Mouse (Mus musculus): ENCODE data around the gene Rpusd1. TPM values are rescaled to one million over a fixed set of nuclear protein-coding genes. Genes with fewer than 3 reads are reported as not detected.

Gene Rpusd1
- polyA plus RNA-seq, 1 experiment from 2014 or later = 3.9 TPM

- no peak for ATAC-seq
Measured at GRCm38 (mm10) chr17:25716130-25716529, 11.3 kb upstream of the Rpusd1 start.

DNA sequence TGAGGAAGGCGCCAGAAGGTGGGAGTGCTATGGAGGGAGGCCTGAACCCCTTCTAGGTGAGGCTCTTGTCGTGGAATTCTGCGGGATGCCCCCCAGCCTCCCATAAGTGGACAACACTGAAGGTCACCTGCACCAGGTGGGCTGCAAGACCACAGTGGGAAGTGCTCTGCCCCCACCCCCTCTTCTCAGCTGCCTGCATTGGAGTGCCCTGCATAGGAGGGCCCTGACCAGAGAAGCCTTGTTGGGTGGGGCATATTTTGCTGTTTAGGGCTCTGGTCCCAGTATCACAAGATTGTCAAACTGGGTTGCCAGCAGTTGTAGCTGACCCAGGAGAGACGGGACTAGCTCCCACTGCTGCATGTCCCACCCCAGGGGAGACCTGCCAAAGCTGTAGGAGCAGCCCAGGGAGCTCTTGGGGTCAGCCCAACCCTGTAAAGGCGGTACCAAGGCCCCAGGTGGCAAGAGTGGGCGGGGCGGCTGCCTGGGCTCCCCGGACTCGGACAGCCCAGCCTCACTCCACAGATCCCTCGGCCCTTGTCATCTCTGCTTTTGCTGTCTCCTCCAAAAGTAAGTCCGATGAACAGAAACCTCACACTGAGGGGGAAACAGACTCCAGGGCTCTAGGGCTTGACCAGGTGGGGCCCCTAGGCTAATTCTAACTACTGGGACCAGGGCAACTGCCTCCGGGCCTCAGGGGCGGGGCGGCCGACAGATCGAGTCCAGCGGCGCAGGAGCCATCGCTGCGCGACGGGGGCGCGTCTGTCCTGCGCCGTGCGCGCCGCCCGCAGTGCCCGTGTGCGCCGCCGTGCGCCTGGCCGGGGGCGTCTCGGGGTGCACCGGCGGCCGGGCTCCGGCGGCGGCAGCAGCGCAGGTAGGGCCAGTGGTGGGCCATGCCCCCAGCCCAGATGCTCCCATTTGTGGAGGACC is 10.5 kb upstream of the Rpusd1 start, which contains the start of gene Gng13:
Gene Gng13 (plus strand): TSS at position 461 of the 927 bp plus-strand sequence.
- TF ChIP-seq EP300 (IDR thresholded peaks at IDR 0.05; ENCODE audit: low read depth) (no peak), CTCF (IDR thresholded peaks at IDR 0.05; ENCODE audit: low read depth) (no peak)
- Histone ChIP-seq H3K4me3 (ENCODE audit: low read depth, low read length) (peak within 1 kb of the TSS; percentile 29; the same call in 1 of the 2 replicates), H3K27me3 (ENCODE audit: insufficient read depth, low read length) (peaks cover 22% of the 10 kb centered on the region), H3K9ac (replicated peaks) (no peak within 1 kb of the TSS), H3K36me3 (replicated peaks; ENCODE audit: insufficient read depth, low read length) (no peaks in the 10 kb centered on the region; the same call in none of the 2 replicates), H3K9me3 (ENCODE audit: low read length) (no peaks in the 10 kb centered on the region), H3K4me2 (ENCODE audit: low read depth, low read length) (peak within 1 kb of the TSS; percentile 59), H3K4me1 (ENCODE audit: insufficient read depth) (peaks cover 3% of the 10 kb centered on the region; the same call in 1 of the 2 replicates), H3K27ac (ENCODE audit: low read depth) (no peak within 1 kb of the TSS)
- ATAC-seq (no peak), DNase-seq (no peak)
- 2% methylated on average over 37 of the region's 45 CpGs for WGBS (ENCODE audit: insufficient replicate concordance)

More at GRCm38 (mm10) chr17:25716130-25716529, 11.3 kb upstream of the Rpusd1 start:
- H3K27me3 ChIP-seq (ENCODE audit: insufficient read depth, low read length) = peaks cover 22% of the 10 kb centered on the region
- DNase-seq = no peak
- no peaks in the 10 kb centered on the region for H3K9me3 ChIP-seq (ENCODE audit: low read length)
- peaks cover 3% of the 10 kb centered on the region; the same call in 1 of the 2 replicates for H3K4me1 ChIP-seq (ENCODE audit: insufficient read depth)
- no peak overlapping the region for H3K27ac ChIP-seq (ENCODE audit: low read depth)
- H3K9ac ChIP-seq (replicated peaks) = no peak overlapping the region
- H3K4me2 ChIP-seq (ENCODE audit: low read depth, low read length) = no peak overlapping the region
- H3K36me3 ChIP-seq (replicated peaks; ENCODE audit: insufficient read depth, low read length) = no peaks in the 10 kb centered on the region; the same call in none of the 2 replicates
- WGBS (ENCODE audit: insufficient replicate concordance) = 9% methylated on average over 6 of the region's 6 CpGs
- H3K4me3 ChIP-seq (ENCODE audit: low read depth, low read length) = no peak overlapping the region
- TF ChIP-seq CTCF (IDR thresholded peaks at IDR 0.05; ENCODE audit: low read depth) = no peak

- Histone ChIP-seq H3K4me1 (ENCODE audit: insufficient read depth) (peaks cover 3% of the 10 kb centered on the region; the same call in 1 of the 2 replicates), H3K4me2 (ENCODE audit: low read depth, low read length) (peak overlapping the region; percentile 59), H3K36me3 (replicated peaks; ENCODE audit: insufficient read depth, low read length) (no peaks in the 10 kb centered on the region; the same call in none of the 2 replicates), H3K9me3 (ENCODE audit: low read length) (no peaks in the 10 kb centered on the region), H3K27ac (ENCODE audit: low read depth) (no peak overlapping the region), H3K27me3 (ENCODE audit: insufficient read depth, low read length) (peaks cover 22% of the 10 kb centered on the region), H3K4me3 (ENCODE audit: low read depth, low read length) (peak overlapping the region; percentile 29; the same call in 1 of the 2 replicates), H3K9ac (replicated peaks) (no peak overlapping the region)
- ATAC-seq (no peak), DNase-seq (no peak)
- TF ChIP-seq CTCF (IDR thresholded peaks at IDR 0.05; ENCODE audit: low read depth) (no peak), EP300 (IDR thresholded peaks at IDR 0.05; ENCODE audit: low read depth) (no peak)
- 14% methylated on average over 6 of the region's 6 CpGs for WGBS (ENCODE audit: insufficient replicate concordance)
Measured at GRCm38 (mm10) chr17:25717691-25718090, 9.8 kb upstream of the Rpusd1 start.

DNA sequence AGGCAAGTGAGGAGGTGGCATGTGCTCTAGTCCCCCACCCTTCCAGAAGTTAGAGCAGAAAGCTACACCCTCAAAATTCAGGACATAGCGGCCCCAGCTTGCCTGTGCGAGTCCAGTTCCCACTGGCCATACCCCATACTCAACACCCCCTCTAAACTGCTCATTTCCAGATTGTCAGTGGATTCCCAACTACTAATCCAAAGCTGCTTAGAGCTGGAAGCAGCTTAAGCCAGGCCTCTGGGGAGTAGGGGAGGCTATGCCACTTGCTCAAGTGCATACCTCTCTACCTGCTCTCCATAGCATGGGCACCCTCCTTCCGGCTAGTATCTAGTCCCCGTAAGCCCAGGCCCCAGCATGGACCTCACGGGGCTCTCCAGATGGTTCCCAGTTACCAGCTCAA is 6.0 kb upstream of the Rpusd1 start:
- H3K9ac ChIP-seq (replicated peaks) = no peak overlapping the region
- ATAC-seq = no peak
- H3K9me3 ChIP-seq (ENCODE audit: low read length) = no peaks in the 10 kb centered on the region
- H3K4me2 ChIP-seq (ENCODE audit: low read depth, low read length) = no peak overlapping the region
- DNase-seq = no peak
- H3K27ac ChIP-seq (ENCODE audit: low read depth) = no peak overlapping the region
- peaks cover 13% of the 10 kb centered on the region for H3K27me3 ChIP-seq (ENCODE audit: insufficient read depth, low read length)
- H3K36me3 ChIP-seq (replicated peaks; ENCODE audit: insufficient read depth, low read length) = no peaks in the 10 kb centered on the region; the same call in none of the 2 replicates
- peaks cover 7% of the 10 kb centered on the region; the same call in 1 of the 2 replicates for H3K4me1 ChIP-seq (ENCODE audit: insufficient read depth)
- H3K4me3 ChIP-seq (ENCODE audit: low read depth, low read length) = no peak overlapping the region
- WGBS (ENCODE audit: insufficient replicate concordance) = 89% methylated on average over 5 of the region's 5 CpGs
- no peak for TF ChIP-seq CTCF (IDR thresholded peaks at IDR 0.05; ENCODE audit: low read depth)
- TF ChIP-seq EP300 (IDR thresholded peaks at IDR 0.05; ENCODE audit: low read depth) = no peak

DNA sequence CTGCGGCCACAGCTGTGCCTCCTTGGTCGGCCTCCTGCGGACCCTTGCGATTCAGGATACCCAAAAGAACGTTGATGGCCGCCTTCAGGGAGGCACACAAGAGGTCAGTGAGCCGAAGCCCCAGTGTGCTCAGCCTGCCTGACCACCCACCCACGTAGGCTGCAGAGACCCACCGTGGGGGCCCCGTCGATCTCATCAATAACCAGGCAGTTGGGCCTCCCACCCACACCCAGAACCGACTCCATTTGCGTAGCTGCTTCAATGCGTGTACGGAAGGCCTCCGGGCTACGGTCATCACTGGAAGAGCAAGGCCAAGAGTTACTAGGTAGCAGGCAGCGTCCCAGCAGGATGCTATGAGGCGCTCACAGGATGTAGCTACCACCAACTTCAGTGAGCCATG is 4.0 kb upstream of the Rpusd1 start:
- no peak overlapping the region for H3K4me3 ChIP-seq (ENCODE audit: low read depth, low read length)
- no peak for TF ChIP-seq CTCF (IDR thresholded peaks at IDR 0.05; ENCODE audit: low read depth)
- TF ChIP-seq EP300 (IDR thresholded peaks at IDR 0.05; ENCODE audit: low read depth) = no peak
- no peaks in the 10 kb centered on the region; the same call in none of the 2 replicates for H3K36me3 ChIP-seq (replicated peaks; ENCODE audit: insufficient read depth, low read length)
- H3K27ac ChIP-seq (ENCODE audit: low read depth) = no peak overlapping the region
- WGBS (ENCODE audit: insufficient replicate concordance) = 94% methylated on average over 19 of the region's 19 CpGs
- H3K27me3 ChIP-seq (ENCODE audit: insufficient read depth, low read length) = no peaks in the 10 kb centered on the region
- H3K9me3 ChIP-seq (ENCODE audit: low read length) = no peaks in the 10 kb centered on the region
- DNase-seq (no peak), ATAC-seq (no peak)
- H3K9ac ChIP-seq (replicated peaks) = no peak overlapping the region
- H3K4me2 ChIP-seq (ENCODE audit: low read depth, low read length) = no peak overlapping the region
- H3K4me1 ChIP-seq (ENCODE audit: insufficient read depth) = peaks cover 16% of the 10 kb centered on the region

- Histone ChIP-seq H3K4me3 (ENCODE audit: low read depth, low read length) (no peak overlapping the region), H3K27me3 (ENCODE audit: insufficient read depth, low read length) (no peaks in the 10 kb centered on the region), H3K9ac (replicated peaks) (no peak overlapping the region; the same call in 1 of the 2 replicates), H3K9me3 (ENCODE audit: low read length) (no peaks in the 10 kb centered on the region), H3K4me1 (ENCODE audit: insufficient read depth) (peaks cover 18% of the 10 kb centered on the region), H3K4me2 (ENCODE audit: low read depth, low read length) (no peak overlapping the region), H3K36me3 (replicated peaks; ENCODE audit: insufficient read depth, low read length) (no peaks in the 10 kb centered on the region; the same call in none of the 2 replicates), H3K27ac (ENCODE audit: low read depth) (no peak overlapping the region)
- WGBS (ENCODE audit: insufficient replicate concordance) = 86% methylated on average over 7 of the region's 7 CpGs
- TF ChIP-seq EP300 (IDR thresholded peaks at IDR 0.05; ENCODE audit: low read depth) (no peak), CTCF (IDR thresholded peaks at IDR 0.05; ENCODE audit: low read depth) (peak; percentile 45)
- ATAC-seq (no peak), DNase-seq (no peak)
Measured at GRCm38 (mm10) chr17:25723919-25724318, 3.6 kb upstream of the Rpusd1 start.

Data from liver, postnatal 0 days (tissue).